Mouse (Mus musculus) yolk sac, embryonic 10.5 days (tissue): Measurements from ENCODE around the gene Rev1.
"Not testable (repeated sequence)": the region's sequence is repeated elsewhere in the genome, so short reads cannot be mapped to it uniquely, and the experiment has no call there.

Experiments used
- DNase-seq: peaks from one replicate; pipeline ENCODE4 v3.0.0-alpha.2; 2017; ENCODE audit warnings: low spot score

Rev1 gene

DNA sequence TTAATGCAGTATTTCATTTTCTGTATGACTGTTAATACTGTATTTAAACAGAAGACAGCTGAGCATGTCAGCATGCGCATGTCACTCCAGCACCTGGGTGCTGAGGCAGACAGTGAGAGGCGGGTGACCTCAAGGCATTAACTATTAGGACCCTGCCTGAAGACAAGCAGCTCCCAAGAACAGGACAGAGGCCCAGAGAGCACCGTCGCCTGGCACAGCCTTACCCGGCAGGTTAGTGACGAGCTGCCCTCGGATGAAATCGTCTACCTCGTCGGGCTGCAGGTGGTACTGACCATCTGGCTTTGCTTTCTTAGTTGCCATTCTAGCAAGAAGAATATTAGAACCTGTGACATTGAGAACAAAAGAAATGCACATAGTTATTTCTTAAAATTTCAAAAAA is 62.3 kb downstream of the Rev1 start:
- no peak for DNase-seq

DNA sequence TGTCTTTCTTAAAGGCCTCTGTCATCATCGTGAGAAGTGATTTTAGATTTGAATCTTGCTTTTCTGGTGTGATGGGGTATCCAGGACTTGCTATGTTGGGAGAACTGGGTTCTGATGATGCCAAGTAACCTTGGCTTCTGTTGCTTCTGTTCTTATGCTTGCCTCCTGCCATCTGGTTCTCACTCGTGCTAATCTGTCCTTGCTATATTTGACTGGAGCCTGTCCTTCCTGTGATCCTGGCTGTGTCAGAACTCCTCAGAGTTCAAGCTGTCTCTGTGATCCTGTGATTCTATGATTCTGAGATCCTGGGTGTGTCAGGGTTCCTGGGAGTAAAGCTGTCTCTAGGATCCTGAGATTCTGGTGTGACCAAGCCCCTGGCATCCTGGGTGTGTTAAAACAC is 67.4 kb downstream of the Rev1 start:
- not testable (repeated sequence) for DNase-seq

DNA sequence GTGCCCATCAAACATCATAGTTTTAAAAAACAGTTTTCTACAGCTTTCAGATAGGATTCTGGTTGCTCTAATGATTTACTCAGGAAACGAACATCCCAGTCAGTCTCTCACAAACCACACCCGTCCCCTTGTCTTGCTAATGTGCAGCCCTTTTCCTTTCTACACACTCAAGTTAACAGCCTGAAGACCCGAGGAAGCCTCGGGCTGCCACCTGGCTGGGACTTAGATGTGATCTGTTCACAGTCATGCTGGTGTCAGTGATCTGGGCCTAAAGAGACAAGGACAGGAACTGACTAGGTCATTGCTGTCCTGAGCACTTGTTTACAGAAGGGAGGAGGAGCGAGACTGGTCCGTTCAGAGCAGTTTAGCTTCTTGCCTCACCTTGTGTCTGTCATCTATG is 71.2 kb downstream of the Rev1 start:
- DNase-seq, result no peak

- no peak for DNase-seq
Measured at GRCm38 (mm10) chr1:38055176-38055575, 74.4 kb downstream of the Rev1 start.

DNA sequence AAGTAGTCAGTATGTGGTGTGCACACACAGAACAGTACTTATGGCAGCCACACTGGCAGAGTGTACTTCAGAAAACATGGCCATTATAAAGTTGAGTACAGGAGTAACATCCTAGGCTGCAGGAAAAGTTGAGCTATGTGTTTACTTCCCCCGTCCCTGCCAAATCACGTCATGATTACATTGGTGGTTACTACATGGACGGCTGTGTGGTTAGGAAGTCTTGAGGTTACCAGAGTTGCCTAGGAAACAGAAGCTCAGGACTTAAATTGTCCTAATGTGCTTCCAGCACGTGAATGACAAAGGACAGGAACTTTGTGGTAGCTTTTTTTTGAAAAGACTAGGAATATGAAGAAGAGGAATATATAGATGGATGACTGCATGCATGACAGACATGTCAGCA is 80.0 kb downstream of the Rev1 start:
- DNase-seq, result no peak

DNA sequence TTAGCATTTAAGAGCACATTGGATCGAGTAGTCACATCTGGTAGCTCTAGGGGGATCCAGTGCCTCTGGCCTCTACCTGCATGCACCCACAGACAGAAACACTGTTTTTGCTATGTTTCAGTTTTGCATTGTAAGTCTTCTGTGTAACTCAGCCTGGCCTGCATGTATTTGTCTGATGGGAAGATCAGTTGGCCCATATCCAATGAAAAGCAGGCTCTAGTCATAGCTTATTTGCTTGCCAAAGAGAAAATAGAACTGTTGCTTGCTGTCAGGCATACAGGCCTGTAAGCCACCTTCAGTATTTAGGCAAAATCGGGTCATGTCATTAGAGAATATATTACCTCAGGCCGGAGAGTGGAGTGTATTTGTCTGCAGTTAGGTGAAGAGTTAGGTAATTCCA is 81.5 kb downstream of the Rev1 start:
- DNase-seq, result no peak

DNA sequence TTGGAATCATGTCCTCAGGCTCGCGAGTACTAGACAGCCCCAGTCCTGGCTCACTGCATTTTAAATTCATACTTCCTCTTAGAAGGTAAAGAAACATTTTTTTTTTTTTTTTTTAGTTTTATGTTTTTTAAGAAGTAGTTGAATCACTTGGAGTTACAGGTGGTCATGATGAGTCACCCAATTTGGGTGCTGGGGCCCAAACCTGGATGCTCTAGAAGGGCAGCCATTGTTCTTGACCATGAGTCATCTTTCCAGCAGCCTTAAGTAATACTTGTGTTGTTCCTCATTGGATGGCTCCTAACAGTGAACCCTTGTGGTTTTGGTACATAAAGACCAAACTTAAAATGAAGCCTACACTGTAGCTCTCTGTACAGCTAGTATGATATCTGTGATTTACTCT is 90.7 kb downstream of the Rev1 start:
- no peak for DNase-seq

DNA sequence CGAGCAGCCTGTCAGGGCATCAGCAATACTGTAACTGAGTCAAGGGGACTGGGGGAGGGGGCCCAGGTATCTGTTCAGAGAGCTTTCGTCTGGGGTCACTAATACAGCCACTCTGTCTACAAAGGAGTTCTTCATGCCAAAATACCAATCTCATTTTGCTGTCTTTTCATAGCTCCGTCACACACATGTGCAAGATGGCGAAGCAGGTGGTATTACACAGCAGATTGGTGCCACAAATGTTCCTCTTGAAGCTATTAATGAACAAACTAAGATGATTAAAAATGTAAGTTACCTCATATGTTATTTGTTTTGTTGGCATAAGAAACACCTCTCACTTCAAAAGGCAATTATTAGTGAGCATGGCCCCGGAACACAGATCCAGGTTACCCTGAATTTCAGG is 92.2 kb downstream of the Rev1 start:
- no peak for DNase-seq

DNA sequence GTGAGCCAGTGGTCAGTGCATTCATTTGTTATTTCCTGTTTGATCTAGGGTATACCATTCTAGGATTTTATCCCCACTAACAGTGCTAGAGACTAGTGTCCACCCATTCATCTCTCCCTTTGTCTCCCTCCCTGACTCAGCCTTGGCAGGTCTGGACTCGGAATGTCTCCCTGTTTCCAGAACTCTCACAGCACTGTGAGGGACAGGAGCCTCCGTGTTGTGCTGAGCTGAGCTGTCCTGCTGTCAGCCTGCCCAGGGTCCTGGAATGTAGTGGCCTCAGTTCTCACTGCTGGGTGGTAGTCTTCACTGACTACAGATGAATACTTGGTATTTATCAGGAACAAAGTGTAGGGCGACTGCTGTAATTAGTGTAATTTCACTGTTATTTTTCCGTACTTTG is 94.1 kb downstream of the Rev1 start:
- DNase-seq, result no peak

DNA sequence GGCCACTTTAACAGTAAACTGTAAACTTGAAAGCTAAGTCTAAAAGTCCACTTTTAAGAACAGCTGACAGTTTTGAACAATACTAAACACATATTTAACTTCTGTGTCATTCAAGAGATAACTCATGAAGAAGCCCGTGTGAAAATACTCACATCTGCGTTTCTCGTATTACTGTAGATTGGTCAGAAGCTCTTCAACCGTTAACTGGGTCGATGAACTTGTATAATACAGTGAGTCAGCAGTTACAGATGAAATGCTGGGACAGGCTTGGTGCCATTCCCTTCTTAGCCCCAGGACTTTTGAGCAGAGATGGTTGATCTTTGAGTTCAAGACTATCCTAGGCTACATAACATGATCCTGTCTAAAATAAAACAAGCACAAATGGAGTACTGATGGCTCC is 98.2 kb downstream of the Rev1 start:
- no peak for DNase-seq

GRCm38 (mm10) chr1:38027301-38027700 is 102.3 kb downstream of the Rev1 start:
- DNase-seq, result no peak

- no peak for DNase-seq
Measured at GRCm38 (mm10) chr1:38014551-38015203, 114.9 kb downstream of the Rev1 start.

DNA sequence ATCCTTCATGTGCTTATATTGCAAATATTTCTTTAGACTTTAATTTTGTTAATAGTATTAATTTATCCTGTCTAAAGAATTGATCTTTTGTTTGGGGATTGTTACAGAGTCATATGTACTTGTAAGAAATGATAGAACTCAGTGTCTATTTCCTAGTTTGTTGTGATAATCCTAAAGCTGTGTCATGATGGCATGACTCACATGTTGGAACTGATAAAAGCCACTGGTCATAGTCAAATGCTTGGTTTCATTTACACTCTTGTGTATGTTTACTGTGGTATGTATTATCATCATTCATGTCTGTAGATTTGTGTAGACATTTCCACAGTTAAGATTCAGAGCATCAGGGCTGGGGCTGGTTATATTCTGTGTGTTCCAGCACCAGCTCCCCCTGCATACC is 117.1 kb downstream of the Rev1 start:
- DNase-seq, result no peak

DNA sequence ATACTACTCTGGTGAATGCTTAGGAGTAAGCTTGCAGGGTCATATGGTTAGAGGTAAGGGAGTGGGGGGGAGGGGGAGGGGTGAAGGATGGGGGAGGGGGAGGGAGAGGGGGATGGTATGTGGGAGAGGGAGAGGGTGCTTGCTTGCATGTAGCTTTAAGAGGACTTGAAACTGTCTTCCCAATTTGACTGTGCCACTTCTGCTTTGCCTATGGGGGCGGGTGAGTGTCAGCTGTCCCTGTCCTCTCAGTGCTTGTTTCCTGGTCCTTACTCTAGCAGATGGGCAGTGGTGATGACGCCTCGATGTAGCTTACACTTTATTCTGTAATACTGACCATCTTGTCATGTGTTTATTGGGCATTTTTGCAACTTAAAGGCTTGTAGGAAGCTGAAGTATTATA is 117.5 kb downstream of the Rev1 start:
- DNase-seq, result no peak

- DNase-seq, result peak; percentile 35
Measured at GRCm38 (mm10) chr1:38011647-38012046, 118.0 kb downstream of the Rev1 start.

- no peak for DNase-seq
Measured at GRCm38 (mm10) chr1:38006741-38007140, 122.9 kb downstream of the Rev1 start.

GRCm38 (mm10) chr1:38003046-38003445 is 126.6 kb downstream of the Rev1 start:
- no peak for DNase-seq
